Mouse (Mus musculus): ENCODE data around the gene Ctrc.
A peak's percentile ranks its signal among the peaks of the same experiment; 100 is the strongest.

Ctrc gene

GRCm38 (mm10) chr4:141845999-141846398 lies at the start of gene Ctrc:
Gene Ctrc, minus strand, starts transcription at chr4:141846359.
- DNase-seq: no peak

GRCm38 (mm10) chr4:141895772-141896171 lies 49.6 kb upstream of the Ctrc start:
- DNase-seq: no peak

GRCm38 (mm10) chr4:141893157-141893784 lies 47.1 kb upstream of the Ctrc start:
- DNase-seq: no peak

GRCm38 (mm10) chr4:141886385-141886968 lies 40.3 kb upstream of the Ctrc start:
- no peak for DNase-seq

GRCm38 (mm10) chr4:141885451-141885850 lies 39.3 kb upstream of the Ctrc start:
- DNase-seq: no peak

GRCm38 (mm10) chr4:141882858-141883257 lies 36.7 kb upstream of the Ctrc start:
- DNase-seq: no peak

- no peak for DNase-seq
These were observed 35.8 kb upstream of the Ctrc start for GRCm38 (mm10) chr4:141881950-141882349.

GRCm38 (mm10) chr4:141881289-141881914 lies 35.2 kb upstream of the Ctrc start:
- no peak for DNase-seq

- no peak for DNase-seq
These were observed 33.7 kb upstream of the Ctrc start for GRCm38 (mm10) chr4:141879875-141880274.

GRCm38 (mm10) chr4:141879074-141879473 lies 32.9 kb upstream of the Ctrc start:
- no peak for DNase-seq

GRCm38 (mm10) chr4:141878621-141879020 lies 32.5 kb upstream of the Ctrc start:
- no peak for DNase-seq

GRCm38 (mm10) chr4:141875481-141876108 lies 29.4 kb upstream of the Ctrc start:
- DNase-seq: no peak

- peak; percentile 82 for DNase-seq
These were observed 28.7 kb upstream of the Ctrc start, which contains the start of gene Efhd2 for GRCm38 (mm10) chr4:141874601-141875460. Gene Efhd2, minus strand, starts transcription at chr4:141874920.

- no peak for DNase-seq
These were observed 28.0 kb upstream of the Ctrc start for GRCm38 (mm10) chr4:141874111-141874600.

GRCm38 (mm10) chr4:141872977-141873376 lies 26.8 kb upstream of the Ctrc start:
- peak; percentile 49 for DNase-seq

- DNase-seq: peak; percentile 81
These were observed 25.8 kb upstream of the Ctrc start for GRCm38 (mm10) chr4:141871909-141872308.

- no peak for DNase-seq
These were observed 25.2 kb upstream of the Ctrc start for GRCm38 (mm10) chr4:141871333-141871725.

- peak; percentile 75 for DNase-seq
These were observed 24.6 kb upstream of the Ctrc start for GRCm38 (mm10) chr4:141870666-141871332.

GRCm38 (mm10) chr4:141869436-141870215 lies 23.5 kb upstream of the Ctrc start:
- DNase-seq: peak; percentile 36

- DNase-seq: peak; percentile 32
These were observed 21.9 kb upstream of the Ctrc start for GRCm38 (mm10) chr4:141868051-141868450.

- DNase-seq: peak; percentile 62
These were observed 21.3 kb upstream of the Ctrc start for GRCm38 (mm10) chr4:141867498-141867897.
